Mouse (Mus musculus): ENCODE data around the gene Gm3336. TPM values are rescaled to one million over a fixed set of nuclear protein-coding genes. Genes with fewer than 3 reads are reported as not detected.

The Gm3336 gene
- polyA plus RNA-seq, 1 experiment from 2014 or later, result 2.8 TPM

DNA sequence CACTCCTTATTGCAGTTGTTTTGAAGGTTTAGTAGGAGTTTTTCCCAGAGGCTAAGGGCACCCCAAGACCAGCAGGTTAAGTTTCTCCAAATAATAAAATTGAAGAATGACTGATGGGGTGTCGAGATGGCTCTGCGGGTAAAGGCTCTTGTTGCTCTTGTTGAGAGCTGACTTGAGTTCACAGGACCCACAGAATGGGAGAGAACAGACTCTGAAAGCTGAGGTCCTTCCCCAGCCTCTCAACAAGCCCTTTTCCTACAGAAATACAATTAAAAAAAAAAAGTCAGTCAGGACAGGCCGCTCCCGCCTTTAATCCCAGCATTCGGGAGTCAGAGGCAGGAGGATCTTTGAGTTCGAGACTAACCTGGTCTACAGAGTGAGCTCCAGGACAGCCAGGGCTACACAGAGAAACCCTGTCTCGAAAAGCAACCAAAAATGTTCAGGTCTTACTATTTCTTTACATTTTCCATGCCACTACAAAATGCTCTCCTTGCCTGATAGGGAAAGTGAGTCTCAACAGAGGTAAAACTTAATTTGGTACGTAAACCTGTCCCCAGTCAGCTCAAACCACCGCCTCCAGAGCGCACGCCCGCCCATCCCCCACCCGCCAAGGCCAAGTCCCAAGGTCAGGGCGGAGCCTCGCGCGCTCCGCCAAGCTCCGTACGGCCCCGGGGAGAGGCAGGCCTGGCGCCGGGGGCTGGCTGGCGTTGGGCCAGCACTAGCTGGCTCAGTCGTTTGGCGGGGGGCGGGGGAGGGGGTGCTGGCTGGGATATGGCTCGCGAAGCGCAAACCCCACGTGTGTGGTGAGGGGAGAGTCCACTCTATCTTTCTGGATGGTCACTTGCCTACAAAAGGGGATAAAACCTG lies 22.1 kb upstream of the Gm3336 start:
- 0 out of 2 replicates have a peak, but pooled peaks have one; percentile 2 for ATAC-seq
- Histone ChIP-seq H3K9me3 (ENCODE audit: control insufficient read depth) (no peaks in the 10 kb centered on the region), H3K4me1 (replicated peaks; ENCODE audit: control insufficient read depth, insufficient read depth, low read length) (peaks cover 18% of the 10 kb centered on the region), H3K27ac (ENCODE audit: low read depth, low read length) (peak overlapping the region; percentile 97), H3K9ac (ENCODE audit: low read depth, low read length) (peak overlapping the region; percentile 46; the same call in 1 of the 2 replicates), H3K27me3 (replicated peaks; ENCODE audit: control insufficient read depth, insufficient read depth, low read length) (no peaks in the 10 kb centered on the region), H3K36me3 (ENCODE audit: control insufficient read depth, insufficient read depth) (peaks cover 3% of the 10 kb centered on the region; the same call in 1 of the 2 replicates), H3K4me2 (replicated peaks; ENCODE audit: low read depth) (peak overlapping the region; percentile 63), H3K4me3 (ENCODE audit: low read depth, low read length) (no peak overlapping the region)
- TF ChIP-seq CTCF (IDR thresholded peaks at IDR 0.05; ENCODE audit: low read depth), result no peak
- 3% methylated on average over 31 of the region's 31 CpGs for WGBS

DNA sequence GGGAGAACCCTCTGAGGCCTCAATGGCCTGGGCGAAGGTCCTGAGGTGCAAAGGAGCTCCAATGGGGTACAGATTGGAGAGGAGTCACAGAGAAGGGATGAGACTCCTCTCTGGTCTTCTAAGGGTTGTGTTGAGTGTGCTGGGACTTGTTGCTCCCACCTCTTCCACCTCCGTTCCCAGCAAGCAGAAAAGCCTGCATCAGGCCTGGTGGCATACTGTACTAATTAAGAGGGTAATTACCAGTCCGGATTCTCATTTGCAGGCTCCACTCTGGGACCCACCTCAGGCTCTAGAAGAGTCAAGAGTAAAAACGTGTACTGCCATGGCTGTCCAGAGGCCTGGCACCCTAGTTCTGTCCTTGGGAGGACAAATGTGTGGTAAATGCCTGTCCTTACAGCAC lies 21.4 kb upstream of the Gm3336 start:
- Histone ChIP-seq H3K4me1 (replicated peaks; ENCODE audit: control insufficient read depth, insufficient read depth, low read length) (peaks cover 22% of the 10 kb centered on the region), H3K27ac (ENCODE audit: low read depth, low read length) (peak overlapping the region; percentile 97), H3K9ac (ENCODE audit: low read depth, low read length) (peak overlapping the region; percentile 46; the same call in 1 of the 2 replicates), H3K9me3 (ENCODE audit: control insufficient read depth) (no peaks in the 10 kb centered on the region), H3K36me3 (ENCODE audit: control insufficient read depth, insufficient read depth) (peaks cover 6% of the 10 kb centered on the region; the same call in 1 of the 2 replicates), H3K27me3 (replicated peaks; ENCODE audit: control insufficient read depth, insufficient read depth, low read length) (no peaks in the 10 kb centered on the region), H3K4me2 (replicated peaks; ENCODE audit: low read depth) (peak overlapping the region; percentile 63), H3K4me3 (ENCODE audit: low read depth, low read length) (no peak overlapping the region)
- no peak for TF ChIP-seq CTCF (IDR thresholded peaks at IDR 0.05; ENCODE audit: low read depth)
- no peak for ATAC-seq
- 36% methylated on average over 4 of the region's 4 CpGs for WGBS

DNA sequence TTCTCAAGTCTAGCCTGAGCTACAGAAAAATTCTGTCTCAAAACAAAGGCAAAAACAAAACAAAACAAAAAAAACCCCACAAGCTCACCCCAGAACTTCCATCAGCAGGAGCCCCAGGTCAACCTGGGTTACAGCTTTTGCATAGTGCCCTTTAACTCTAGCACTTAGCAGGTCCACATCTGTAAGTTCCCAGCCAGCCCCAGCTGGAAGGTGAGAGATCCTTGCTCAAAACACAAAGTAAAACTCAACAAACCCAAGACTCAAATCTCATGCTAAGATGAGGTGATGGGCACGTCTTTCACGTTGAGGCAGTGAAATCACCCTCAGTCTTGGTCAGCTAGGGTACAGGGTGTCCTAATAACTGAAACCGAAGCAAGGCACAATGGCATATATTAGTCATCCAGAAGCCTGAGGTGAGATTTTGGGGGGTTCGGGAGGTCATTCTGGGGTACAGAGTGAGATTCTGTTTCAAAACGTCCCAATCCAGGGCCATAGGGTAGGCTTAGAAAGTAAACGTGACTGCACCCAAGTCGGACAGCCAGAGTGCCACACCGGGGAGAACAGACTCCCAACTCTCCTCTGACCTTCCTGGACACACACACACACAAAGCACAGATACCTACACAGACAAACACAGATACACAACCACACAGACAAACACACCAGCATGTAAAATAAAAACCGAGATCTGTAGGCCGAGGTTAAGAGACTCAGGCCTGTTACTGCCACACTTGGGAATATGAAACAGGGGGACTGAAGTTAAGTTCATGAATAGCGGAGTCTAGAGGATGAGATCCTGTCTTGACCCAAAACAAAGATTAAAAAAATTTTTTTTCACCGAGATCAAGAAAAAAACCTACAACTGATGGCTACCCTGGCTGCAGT lies 20.7 kb upstream of the Gm3336 start:
- H3K4me1 ChIP-seq (replicated peaks; ENCODE audit: control insufficient read depth, insufficient read depth, low read length), result peaks cover 20% of the 10 kb centered on the region
- peak overlapping the region; percentile 97 for H3K27ac ChIP-seq (ENCODE audit: low read depth, low read length)
- TF ChIP-seq CTCF (IDR thresholded peaks at IDR 0.05; ENCODE audit: low read depth), result no peak
- peaks cover 6% of the 10 kb centered on the region; the same call in 1 of the 2 replicates for H3K36me3 ChIP-seq (ENCODE audit: control insufficient read depth, insufficient read depth)
- peak overlapping the region; percentile 61 for H3K4me2 ChIP-seq (replicated peaks; ENCODE audit: low read depth)
- H3K9ac ChIP-seq (ENCODE audit: low read depth, low read length), result 0 out of 2 replicates have a peak overlapping the region, but pooled peaks have one; percentile 98
- ATAC-seq, result no peak
- no peaks in the 10 kb centered on the region for H3K27me3 ChIP-seq (replicated peaks; ENCODE audit: control insufficient read depth, insufficient read depth, low read length)
- peak overlapping the region; percentile 63 for H3K4me3 ChIP-seq (ENCODE audit: low read depth, low read length)
- WGBS, result 58% methylated on average over 12 of the region's 12 CpGs
- no peaks in the 10 kb centered on the region for H3K9me3 ChIP-seq (ENCODE audit: control insufficient read depth)

DNA sequence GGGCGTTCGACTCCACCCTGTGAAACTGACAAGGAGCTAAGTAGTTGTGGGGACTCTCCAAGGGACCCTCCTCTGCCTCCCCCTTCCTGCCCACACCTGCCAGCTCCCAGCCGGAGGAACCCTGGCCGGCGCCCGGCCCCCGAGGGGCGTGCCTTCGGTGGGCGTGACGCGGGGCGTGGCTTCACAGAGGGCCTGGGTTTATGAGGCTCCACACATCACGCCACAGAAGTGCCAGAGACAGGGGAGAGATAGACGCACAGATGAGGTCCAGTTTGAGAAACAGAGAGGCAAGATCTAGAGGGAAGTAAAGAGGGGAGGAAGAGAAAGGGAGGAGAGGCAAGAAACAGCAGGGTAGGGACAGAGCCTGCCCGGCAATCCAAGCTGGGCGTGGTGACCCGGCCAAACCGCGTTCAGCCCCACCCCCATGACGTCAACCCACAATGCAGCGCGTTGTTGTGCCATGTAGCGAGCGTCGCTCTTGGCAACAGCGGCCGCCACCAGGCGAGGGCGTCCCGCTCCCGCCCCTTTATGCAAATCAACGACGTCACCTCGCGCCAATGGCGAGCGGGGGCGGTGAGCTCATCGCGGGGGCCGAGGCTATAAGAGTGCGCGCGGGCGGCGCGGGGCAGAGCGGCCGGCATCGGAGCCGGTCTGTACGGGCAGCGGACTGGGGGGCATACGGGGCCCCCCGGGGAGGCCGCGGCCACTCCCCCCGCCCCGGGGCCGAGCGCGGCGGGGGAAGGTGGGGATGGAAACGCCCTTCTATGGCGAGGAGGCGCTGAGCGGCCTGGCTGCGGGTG lies 19.8 kb upstream of the Gm3336 start, which contains the start of gene Jund:
Jund (plus strand) TSS at position 640 of the 800 bp plus-strand sequence.
- Histone ChIP-seq H3K9me3 (ENCODE audit: control insufficient read depth) (no peaks in the 10 kb centered on the region), H3K4me1 (replicated peaks; ENCODE audit: control insufficient read depth, insufficient read depth, low read length) (peaks cover 20% of the 10 kb centered on the region), H3K36me3 (ENCODE audit: control insufficient read depth, insufficient read depth) (peaks cover 6% of the 10 kb centered on the region), H3K27me3 (replicated peaks; ENCODE audit: control insufficient read depth, insufficient read depth, low read length) (no peaks in the 10 kb centered on the region), H3K27ac (ENCODE audit: low read depth, low read length) (peak within 1 kb of the TSS; percentile 97), H3K9ac (ENCODE audit: low read depth, low read length) (peak within 1 kb of the TSS; percentile 98), H3K4me3 (ENCODE audit: low read depth, low read length) (peak within 1 kb of the TSS; percentile 63), H3K4me2 (replicated peaks; ENCODE audit: low read depth) (peak within 1 kb of the TSS; percentile 61)
- WGBS, result under 1% methylated on average over 64 of the region's 69 CpGs
- peak; percentile 85 for ATAC-seq
- peak; percentile 46 for TF ChIP-seq CTCF (IDR thresholded peaks at IDR 0.05; ENCODE audit: low read depth)

DNA sequence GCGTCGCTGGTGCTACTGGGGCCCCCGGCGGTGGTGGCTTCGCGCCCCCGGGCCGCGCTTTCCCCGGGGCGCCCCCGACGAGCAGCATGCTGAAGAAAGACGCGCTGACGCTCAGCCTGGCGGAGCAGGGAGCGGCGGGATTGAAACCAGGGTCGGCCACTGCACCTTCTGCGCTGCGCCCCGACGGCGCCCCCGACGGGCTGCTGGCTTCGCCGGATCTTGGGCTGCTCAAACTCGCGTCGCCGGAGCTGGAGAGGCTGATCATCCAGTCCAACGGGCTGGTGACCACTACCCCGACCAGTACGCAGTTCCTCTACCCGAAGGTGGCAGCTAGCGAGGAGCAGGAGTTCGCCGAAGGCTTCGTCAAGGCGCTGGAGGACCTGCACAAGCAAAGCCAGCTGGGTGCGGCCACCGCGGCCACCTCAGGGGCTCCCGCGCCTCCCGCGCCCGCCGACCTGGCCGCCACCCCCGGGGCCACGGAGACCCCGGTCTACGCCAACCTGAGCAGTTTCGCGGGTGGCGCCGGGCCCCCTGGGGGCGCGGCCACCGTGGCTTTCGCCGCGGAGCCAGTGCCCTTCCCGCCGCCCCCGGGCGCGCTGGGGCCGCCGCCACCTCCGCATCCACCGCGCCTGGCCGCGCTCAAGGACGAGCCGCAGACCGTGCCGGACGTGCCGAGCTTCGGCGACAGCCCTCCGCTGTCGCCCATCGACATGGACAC lies 19.1 kb upstream of the Gm3336 start:
- H3K4me3 ChIP-seq (ENCODE audit: low read depth, low read length), result peak overlapping the region; percentile 63
- H3K4me2 ChIP-seq (replicated peaks; ENCODE audit: low read depth), result peak overlapping the region; percentile 61
- peak overlapping the region; percentile 97 for H3K27ac ChIP-seq (ENCODE audit: low read depth, low read length)
- peaks cover 20% of the 10 kb centered on the region for H3K4me1 ChIP-seq (replicated peaks; ENCODE audit: control insufficient read depth, insufficient read depth, low read length)
- under 1% methylated on average over 75 of the region's 89 CpGs for WGBS
- ATAC-seq, result peak; percentile 17
- H3K9ac ChIP-seq (ENCODE audit: low read depth, low read length), result peak overlapping the region; percentile 98
- peaks cover 6% of the 10 kb centered on the region for H3K36me3 ChIP-seq (ENCODE audit: control insufficient read depth, insufficient read depth)
- H3K9me3 ChIP-seq (ENCODE audit: control insufficient read depth), result no peaks in the 10 kb centered on the region
- H3K27me3 ChIP-seq (replicated peaks; ENCODE audit: control insufficient read depth, insufficient read depth, low read length), result no peaks in the 10 kb centered on the region
- TF ChIP-seq CTCF (IDR thresholded peaks at IDR 0.05; ENCODE audit: low read depth), result peak; percentile 28; the same call in 1 of the 2 replicates
